Mouse (Mus musculus) layer of hippocampus, adult 2 months (tissue): ENCODE measurements around the gene Gdap1l1. TPM values are rescaled to one million over a fixed set of nuclear protein-coding genes. Genes with fewer than 3 reads are reported as not detected.
"Not testable (repeated sequence)": the region's sequence is repeated elsewhere in the genome, so short reads cannot be mapped to it uniquely, and the experiment has no call there.

Source experiments
- DNase-seq, 2 experiments: peaks; one replicate each; pipeline ENCODE4 v3.0.0; 2022; ENCODE audit warnings: low spot score in 2 of 2
- H3K27ac ChIP-seq: fragments of 200-600 bp; 2 replicates; pipeline ENCODE4 v1.8.1; 2022
- H3K4me3 ChIP-seq: fragments of 200-600 bp; 2 replicates; pipeline ENCODE4 v1.8.1; 2022; ENCODE audit warnings: mild to moderate bottlenecking
- CTCF ChIP-seq: fragments of 200-600 bp; conservative IDR thresholded peaks from 2 replicates; pipeline ENCODE4 v1.8.1; 2022; ENCODE audit warnings: antibody characterized with exemption, mild to moderate bottlenecking, moderate library complexity
- total RNA-seq, 2 experiments: library from RNA; stranded (reverse); gene quantifications; 2 replicates each; pipeline ENCODE4 v1.2.3; 2021

Gene Gdap1l1
- total RNA-seq, 2 experiments from 2014 or later = 61.5 to 70.7 TPM

DNA sequence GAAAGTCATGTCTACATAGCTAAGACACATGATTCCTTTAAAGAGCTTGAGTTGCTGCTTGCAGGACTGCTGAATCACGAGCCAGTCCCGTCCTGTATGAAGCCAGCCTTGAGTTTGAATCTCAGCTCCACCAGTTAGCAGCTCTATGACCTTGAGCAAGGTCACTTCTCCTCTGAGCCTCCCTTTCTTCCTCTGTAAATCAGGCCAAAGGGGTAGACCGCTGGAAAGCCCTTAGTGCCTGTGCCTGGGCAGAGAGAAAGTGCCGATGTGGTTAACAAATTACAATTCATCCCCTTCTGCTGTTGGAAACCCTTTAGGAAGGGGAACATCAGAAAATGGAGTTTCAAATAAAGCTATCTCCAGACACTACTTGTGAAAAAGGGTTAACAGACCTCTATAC is 476 bp upstream of the Gdap1l1 start:
- no peak for DNase-seq
- Histone ChIP-seq H3K27ac (peak overlapping the region; percentile 93), H3K4me3 (peak overlapping the region; percentile 85)
- TF ChIP-seq CTCF = no peak

DNA sequence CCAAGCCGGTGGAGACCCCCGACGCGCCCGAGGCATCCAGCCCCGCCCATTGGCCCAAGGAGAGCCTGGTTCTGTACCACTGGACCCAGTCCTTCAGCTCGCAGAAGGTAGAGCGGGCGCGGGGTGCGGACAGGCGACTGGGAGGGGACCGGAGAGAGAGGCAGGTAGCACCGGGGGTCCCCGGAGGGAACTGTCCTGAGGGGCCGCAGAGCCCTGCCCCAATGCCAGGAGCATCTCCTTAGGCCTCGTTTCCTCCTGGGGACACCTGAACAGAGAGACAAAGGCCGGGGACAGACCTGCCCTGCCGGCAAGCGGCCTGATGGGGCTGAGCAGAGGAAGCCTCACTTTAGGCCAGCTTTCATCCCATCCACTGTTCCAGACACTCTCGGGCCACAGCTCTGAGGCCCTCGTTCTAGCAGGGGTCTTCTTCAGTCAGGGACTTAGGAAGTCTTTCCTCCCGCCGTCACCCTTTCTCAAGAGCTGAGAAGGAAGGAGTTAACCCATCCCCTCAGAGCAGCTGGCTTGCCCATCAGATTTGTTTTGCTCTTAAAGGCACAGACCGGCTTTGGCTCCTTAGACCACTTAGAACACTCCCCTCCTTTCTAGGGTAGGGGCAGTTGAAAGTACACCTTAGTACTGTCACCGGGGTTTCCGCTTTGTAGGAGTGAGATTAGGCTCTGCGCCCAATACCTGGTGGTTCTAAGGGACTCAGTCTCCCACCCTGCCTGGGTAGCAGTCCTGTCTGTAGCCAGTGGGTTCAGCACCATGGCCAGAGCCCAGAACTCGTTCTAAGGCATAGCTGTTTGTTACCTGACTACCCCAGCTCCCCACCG is 559 bp downstream of the Gdap1l1 start:
- H3K27ac ChIP-seq = peak overlapping the region; percentile 93
- no peak for TF ChIP-seq CTCF
- H3K4me3 ChIP-seq = peak overlapping the region; percentile 85
- no peak for DNase-seq

DNA sequence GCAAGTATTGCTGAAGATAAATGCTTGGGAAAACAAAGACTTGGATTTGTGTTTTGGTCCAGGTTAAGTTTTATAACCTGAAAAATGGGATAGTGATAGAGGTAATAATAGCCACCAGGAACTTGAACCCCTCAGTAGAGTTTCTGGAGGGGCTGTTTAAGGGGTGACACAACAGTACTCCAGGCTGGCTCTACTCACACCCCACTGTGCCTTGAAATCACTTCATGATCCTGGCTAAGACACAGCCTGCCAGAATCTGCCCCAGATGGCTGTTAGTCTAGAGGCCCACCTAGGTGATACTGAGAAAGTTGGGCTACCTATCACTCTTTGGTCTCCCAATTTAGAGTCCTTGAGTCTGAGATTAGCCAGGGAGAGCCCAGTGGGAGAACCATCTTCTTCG is 1.2 kb downstream of the Gdap1l1 start:
- TF ChIP-seq CTCF = no peak
- 0 out of 2 replicates have a peak overlapping the region, but pooled peaks have one; percentile 93 for H3K27ac ChIP-seq
- DNase-seq = no peak
- H3K4me3 ChIP-seq = peak overlapping the region; percentile 85

DNA sequence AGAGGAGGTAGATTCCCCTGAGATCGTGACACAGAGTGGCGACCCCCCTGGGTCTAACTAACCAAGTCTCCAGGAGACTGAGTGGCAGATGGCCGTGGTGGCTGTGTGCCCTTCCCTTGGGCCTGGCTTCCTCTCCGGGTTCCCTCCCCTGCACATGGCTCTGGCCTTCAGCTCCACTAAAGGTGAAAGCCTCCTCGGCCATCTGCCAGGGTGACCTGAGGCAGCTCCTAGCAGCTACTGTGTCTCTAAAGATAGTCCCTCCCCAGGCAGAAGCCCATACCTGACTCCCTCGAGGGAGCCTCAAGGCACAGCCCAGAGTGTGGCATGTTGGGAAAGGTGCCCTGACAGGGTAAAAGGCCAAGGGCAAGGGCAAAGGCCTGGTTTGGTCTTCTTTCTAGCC is 5.3 kb downstream of the Gdap1l1 start:
- TF ChIP-seq CTCF = no peak
- H3K4me3 ChIP-seq = no peak overlapping the region
- H3K27ac ChIP-seq = 0 out of 2 replicates have a peak overlapping the region, but pooled peaks have one; percentile 10

DNA sequence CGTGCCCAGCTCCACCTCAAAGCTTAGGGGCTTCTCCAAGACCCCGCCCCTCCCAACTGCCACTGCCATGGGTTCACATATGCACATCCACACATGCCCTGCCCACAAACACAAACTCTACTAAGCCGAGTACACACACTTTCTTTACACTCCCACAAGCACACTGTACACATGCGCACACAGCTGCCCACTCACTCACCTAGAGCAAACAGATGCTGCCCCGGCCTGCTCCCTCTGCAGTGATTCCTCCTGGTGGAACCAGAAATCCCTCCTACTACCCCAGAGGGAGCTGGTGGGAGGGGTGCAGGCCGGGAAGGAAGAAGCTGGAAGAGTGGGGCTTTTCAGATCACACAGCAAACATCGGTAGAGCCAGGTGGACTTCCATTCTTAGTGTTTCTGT is 5.7 kb downstream of the Gdap1l1 start:
- Histone ChIP-seq H3K4me3 (no peak overlapping the region), H3K27ac (no peak overlapping the region)
- TF ChIP-seq CTCF = no peak
- no peak for DNase-seq

More for the DNA sequence above, 5.3 kb downstream of the Gdap1l1 start:
- DNase-seq = no peak

DNA sequence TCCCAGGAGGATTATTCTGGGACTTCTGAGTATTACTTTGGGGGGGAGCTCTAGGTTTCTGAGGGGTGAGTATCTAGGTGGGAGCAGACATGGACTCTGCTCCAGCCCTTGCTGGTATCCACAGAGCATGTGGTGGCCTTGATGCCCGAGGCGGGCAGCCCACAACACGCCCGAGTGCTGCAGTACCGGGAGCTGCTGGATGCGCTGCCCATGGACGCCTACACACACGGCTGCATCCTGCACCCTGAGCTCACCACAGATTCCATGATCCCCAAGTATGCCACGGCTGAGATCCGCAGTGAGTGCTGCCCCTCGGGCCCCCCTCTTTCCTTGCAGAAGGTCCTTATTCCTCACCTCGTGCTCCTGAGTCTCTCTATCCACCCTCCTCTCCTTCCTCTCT is 9.1 kb downstream of the Gdap1l1 start:
- no peak overlapping the region for H3K4me3 ChIP-seq
- TF ChIP-seq CTCF = no peak
- H3K27ac ChIP-seq = no peak overlapping the region
- DNase-seq = no peak

DNA sequence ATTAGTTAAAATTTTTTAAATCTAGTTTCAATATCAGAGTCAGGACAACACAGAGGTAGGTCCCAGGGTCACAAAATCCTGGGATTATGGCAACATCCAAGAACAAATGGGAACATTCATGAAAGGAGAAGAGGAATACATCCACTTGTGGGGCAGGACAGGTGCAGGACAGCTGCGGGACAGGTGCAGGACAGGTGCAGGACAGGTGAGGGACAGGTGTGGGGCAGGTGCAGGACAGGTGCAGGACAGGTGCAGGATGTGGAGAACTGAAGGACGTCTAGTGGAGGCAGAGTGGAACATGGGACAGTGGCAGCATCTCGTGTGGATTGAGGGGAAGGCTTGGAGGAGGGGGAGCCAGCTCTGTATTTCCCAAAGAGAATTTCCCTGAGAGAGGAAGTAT is 11.0 kb downstream of the Gdap1l1 start:
- no peak for TF ChIP-seq CTCF
- DNase-seq = no peak
- Histone ChIP-seq H3K4me3 (no peak overlapping the region), H3K27ac (no peak overlapping the region)

DNA sequence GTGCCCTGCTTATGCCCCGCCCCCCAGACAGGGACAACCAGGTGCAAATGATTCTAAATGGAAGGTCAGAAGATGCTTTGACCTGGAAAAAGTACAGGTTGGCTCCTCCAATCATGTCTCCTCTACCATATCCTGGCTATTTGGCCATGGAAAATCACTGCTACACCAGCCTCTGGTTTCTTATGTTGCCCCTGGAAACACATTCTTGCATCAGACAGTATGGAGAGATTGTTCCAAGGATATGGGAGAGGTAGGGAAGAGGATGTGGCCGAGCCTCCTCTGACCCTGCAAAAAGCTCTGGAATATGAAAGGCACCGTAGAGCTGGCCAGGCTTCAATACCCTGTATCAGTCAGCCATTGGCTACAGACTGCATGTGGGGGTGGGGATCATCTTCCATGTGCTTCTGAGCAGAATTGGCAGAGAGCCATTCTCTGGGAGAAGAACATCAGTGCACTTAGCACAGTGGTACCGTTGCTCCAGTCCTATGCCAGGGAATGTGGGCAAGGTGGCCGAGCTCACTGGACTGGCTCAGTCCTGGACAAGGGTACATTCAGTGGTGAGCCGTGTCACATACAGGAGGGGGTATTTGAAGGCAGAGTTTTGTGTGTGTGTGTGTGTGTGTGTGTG is 12.5 kb downstream of the Gdap1l1 start:
- peak; percentile 58 to 77 for DNase-seq

DNA sequence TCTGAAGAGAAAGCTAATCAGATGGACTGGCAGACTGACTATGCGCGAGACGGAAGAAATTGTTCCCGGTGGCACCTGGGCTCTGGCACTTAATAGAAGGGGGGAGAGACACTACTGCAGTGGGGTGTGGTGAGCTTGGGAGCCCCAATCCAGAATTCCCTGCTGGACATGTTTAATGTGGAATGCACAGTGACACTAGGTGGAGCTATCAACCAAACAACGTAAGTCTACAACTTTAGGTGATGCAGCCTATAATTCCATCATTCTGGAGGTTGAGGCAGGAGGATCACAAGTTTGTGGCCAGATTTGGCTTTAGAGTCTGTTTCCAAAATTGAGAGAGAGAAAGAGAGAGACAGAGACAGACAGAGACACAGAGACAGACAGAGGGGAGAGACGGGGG is 14.5 kb downstream of the Gdap1l1 start:
- Histone ChIP-seq H3K27ac (no peak overlapping the region), H3K4me3 (no peak overlapping the region)
- peak; percentile 67 for TF ChIP-seq CTCF
- no peak for DNase-seq

More for the DNA sequence above, 12.5 kb downstream of the Gdap1l1 start:
- Histone ChIP-seq H3K27ac (peak overlapping the region; percentile 59; the same call in 1 of the 2 replicates), H3K4me3 (no peak overlapping the region)
- no peak for TF ChIP-seq CTCF

DNA sequence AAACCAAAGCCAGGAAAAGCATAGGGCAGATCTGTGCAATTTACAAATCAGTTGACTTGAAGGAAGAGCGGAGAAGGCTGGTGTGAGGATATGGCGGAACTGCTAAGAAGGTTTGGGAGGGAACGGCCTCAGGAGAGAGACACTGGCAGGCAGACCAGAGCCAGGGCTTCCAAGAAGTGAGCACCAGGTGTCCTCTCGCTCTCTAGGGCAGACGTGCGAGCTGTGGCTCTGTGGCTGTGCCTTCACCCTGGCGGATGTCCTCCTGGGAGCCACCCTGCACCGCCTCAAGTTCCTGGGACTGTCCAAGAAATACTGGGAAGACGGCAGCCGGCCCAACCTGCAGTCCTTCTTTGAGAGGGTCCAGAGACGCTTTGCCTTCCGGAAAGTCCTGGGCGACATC is 15.1 kb downstream of the Gdap1l1 start:
- no peak overlapping the region for H3K27ac ChIP-seq
- no peak for TF ChIP-seq CTCF
- no peak overlapping the region for H3K4me3 ChIP-seq
- no peak for DNase-seq

DNA sequence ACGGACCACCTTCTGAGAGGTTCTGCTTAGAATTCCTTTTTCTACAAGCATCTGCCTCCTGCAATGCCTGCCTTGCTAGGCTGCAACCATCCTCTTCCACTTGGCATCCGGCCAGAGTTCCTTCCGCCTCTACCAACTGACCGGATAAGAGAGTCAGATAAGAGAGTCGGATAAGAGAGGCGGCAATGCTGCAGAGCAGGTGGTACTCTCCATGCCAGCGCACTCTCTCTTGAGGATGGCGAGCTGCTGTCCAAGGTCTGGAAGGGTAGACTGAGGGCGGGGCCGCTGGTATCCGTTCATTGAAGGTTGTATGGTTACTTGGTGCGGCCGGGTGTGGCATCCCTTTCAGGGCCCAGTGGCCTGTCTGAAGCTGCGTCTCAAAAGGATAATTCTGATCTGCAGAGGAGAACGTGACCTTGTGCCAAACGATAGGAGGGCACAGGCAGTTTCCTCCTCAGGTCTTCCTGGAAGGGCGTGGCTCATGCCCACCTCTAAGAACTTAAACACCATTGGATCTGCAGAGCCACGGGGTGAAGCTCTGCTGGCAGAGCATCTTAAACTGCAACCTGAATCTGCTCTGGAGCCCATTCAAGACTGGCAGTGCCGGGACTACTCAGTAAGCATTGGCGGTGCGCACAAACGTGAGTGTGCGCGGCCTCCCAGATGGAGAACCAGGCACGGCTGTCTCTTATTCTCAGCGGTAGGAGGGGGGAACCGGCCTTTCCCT is 20.4 kb downstream of the Gdap1l1 start:
- no peak overlapping the region; the same call in 1 of the 2 replicates for H3K27ac ChIP-seq
- no peak overlapping the region for H3K4me3 ChIP-seq
- DNase-seq = no peak
- no peak for TF ChIP-seq CTCF

DNA sequence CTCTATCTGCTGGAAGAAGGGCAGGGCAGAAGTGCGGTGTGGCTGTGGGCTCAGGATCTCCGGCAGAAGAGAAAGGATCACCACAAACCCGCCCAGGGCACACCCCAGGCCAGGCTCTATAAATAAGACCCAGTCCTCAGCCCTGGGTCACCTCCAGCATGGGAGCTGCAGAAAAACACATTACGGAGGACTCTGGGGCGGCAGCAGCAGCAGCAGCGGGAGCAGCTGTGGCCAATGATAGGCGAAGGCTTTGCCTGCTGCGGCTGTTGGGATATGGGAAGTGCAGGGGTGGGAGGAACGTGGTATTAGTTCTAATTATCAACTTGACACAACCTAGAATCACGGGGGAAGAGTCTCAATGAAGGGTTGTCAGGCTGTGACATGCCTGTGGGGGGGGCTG is 21.1 kb downstream of the Gdap1l1 start:
- no peak for TF ChIP-seq CTCF
- DNase-seq = no peak
- H3K27ac ChIP-seq = no peak overlapping the region; the same call in 1 of the 2 replicates
- H3K4me3 ChIP-seq = no peak overlapping the region; the same call in 1 of the 2 replicates

DNA sequence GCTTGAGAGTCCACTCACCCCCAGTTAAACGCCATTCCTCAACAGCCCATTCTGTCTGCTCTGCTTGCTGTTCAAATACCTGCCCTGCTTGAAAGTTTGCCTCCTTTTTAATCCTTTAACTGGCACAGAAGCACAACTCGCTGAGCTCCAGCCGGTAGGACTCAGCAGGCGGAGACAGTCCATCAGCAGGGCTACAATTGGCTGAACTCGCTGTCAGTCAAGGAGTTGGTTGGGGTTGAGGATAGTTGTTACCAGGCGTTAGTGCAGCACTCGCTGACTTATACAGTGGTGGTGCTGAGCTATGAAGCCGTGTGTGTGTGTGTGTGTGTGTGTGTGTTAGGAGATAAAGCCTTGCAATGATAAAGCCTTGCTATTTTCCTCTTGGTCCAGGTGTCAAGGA is 22.3 kb downstream of the Gdap1l1 start:
- Histone ChIP-seq H3K4me3 (no peak overlapping the region), H3K27ac (no peak overlapping the region)
- no peak for TF ChIP-seq CTCF
- DNase-seq = no peak

DNA sequence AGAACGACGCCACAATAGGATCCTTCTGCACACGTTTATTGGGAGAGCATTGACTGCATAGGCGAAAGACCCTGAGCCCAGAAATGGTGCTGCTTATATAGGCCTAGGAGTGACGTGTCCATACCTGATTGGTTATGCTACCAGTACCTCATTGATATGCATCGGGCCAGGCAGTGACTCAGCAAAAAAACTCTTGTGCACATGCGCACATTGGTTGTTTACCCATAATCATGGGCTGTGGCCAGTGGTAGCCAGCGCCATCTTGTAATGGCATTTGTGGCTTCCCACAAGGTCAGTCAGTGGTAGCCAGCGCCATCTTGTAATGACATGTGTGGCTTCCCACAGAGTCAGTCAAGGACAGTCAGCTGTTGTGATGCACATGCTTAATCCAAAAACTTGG is 23.0 kb downstream of the Gdap1l1 start:
- DNase-seq, H3K4me3 ChIP-seq, H3K27ac ChIP-seq: not testable (repeated sequence)
